Mouse (Mus musculus) bone marrow, adult 2 months (tissue): Measurements from ENCODE around the gene Vmn2r90. TPM values are rescaled to one million over a fixed set of nuclear protein-coding genes. Genes with fewer than 3 reads are reported as not detected.
"Not testable (repeated sequence)": the region's sequence is repeated elsewhere in the genome, so short reads cannot be mapped to it uniquely, and the experiment has no call there.

Experiments used
- H3K27ac ChIP-seq: fragments of 200-500 bp; 2 replicates; pipeline ENCODE4 v1.5.1; 2012; ENCODE audit warnings: low read depth, mild to moderate bottlenecking, control low read depth, inconsistent platforms, low read length; ENCODE audit not compliant: control insufficient read depth, poor library complexity, insufficient read depth
- H3K4me1 ChIP-seq: fragments of 200-500 bp; 2 replicates; pipeline ENCODE4 v1.6.1; 2011; ENCODE audit warnings: low read length; ENCODE audit not compliant: control insufficient read depth, insufficient read depth
- H3K4me3 ChIP-seq: fragments of 200-500 bp; replicated peaks from 2 replicates; pipeline ENCODE3; 2011; ENCODE audit warnings: mild to moderate bottlenecking, low read depth, low read length, control low read depth; ENCODE audit not compliant: control insufficient read depth
- CTCF ChIP-seq: fragments of 200-500 bp; IDR thresholded peaks from 2 replicates; pipeline ENCODE4 v1.5.1; 2011; ENCODE audit warnings: low read length, control low read depth; ENCODE audit not compliant: control insufficient read depth, insufficient read depth
- POLR2A ChIP-seq: fragments of 200-500 bp; IDR thresholded peaks from 2 replicates; pipeline ENCODE4 v1.6.1; 2011; ENCODE audit warnings: low read depth, mild to moderate bottlenecking, control low read depth, low read length, borderline replicate concordance; ENCODE audit not compliant: control insufficient read depth
- WGBS: fragments of 180-500 bp; shearing (Covaris S2); methylation state at CpG from one replicate; pipeline ENCODE4 v1.1.7; 2018; 5-methylcytosine and 5-hydroxymethylcytosine counted together
- polyA plus RNA-seq: library from polyadenylated mRNA; stranded (reverse); fragments of >200 nt; gene quantifications from 2 replicates; pipeline ENCODE4 v1.2.4, GENCODE M21; 2011; ENCODE audit warnings: low replicate concordance; ENCODE audit not compliant: missing spikeins, insufficient read depth, insufficient read length

Gene Vmn2r90
- not detected in 2 replicates for polyA plus RNA-seq

DNA sequence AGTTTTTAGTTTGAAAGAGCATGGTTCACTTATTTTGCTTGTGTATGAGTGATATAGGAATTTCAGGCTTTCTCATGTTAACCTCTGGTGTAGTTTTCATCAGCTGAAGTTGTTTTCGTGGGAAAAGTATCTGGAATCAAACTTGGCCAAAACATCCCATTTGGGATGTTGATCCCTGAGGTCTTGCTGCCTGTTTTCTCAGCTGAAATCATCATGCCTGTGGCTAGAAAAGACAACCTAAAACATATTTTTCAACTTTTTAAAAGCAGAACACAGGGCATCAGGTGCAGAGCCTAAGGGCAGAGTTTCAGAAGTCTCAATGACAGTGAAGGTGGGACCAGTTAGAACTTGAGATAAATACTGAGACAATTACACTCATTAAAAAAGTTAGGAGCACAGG, at the start of gene Vmn2r90:
TSS of gene Vmn2r90 (plus strand) at position 301 of the 400 bp plus-strand sequence.
- Histone ChIP-seq H3K27ac (no peak within 1 kb of the TSS), H3K4me1 (no peaks in the 10 kb centered on the region), H3K4me3 (no peak within 1 kb of the TSS)
- WGBS: 68% methylated on average over 1 of the region's 1 CpGs
- no peak for TF ChIP-seq CTCF
- no peak for TF ChIP-seq POLR2A

DNA sequence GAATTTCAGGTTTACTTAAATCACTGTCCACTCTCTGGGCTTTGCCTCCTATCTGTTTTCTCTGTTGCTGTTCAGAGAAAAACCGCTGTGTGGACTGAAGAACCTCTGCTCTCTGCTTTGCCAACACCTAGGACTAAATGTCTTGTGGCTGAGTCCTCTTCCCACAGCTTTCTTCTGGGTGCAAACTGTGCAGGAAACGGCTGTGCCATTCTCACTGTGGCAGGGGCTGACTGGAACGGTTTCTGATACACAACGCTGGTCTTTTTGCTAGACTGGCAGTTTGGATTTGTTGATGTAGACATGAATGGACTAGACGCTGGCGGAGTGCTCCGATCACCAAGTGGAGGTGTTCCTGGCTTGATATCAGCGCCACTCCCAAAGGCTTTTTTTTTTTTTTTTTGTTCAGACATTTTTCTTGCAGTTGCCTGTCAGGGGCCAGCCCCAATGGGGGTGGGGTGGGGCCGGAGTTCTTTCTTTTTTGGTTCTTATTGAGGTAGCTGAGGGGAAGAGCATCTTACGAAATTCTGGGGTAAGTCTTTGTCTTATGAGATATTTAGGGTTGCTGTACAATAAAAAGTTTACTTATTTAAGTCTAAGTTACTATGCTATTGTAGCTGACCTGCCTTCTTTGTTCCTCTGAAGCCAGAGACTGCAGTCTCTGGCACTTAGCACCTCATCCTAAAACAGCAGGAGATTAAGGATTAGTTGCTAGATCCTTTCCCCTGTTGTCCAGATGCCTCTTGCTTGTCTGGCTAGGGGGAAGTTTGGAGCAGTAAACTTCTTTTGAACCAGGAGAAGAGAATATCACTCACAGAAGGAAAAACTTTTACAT, 48.3 kb upstream of the Vmn2r90 start:
- WGBS: 3% methylated on average over 10 of the region's 10 CpGs

DNA sequence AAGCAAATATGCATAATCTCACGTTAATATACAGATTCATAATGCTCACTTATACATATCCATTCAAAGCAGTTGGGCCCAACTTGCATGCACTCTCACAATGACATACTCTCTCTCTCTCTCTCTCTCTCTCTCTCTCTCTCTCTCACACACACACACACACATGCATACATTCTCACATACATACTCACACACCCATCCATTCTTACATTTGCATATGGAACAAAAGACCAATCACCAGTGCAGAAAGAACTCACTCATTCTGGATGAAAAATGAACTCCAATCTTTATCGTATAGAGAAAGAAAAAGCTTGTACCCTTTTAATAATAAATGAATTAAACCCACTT, 47.7 kb upstream of the Vmn2r90 start:
- Histone ChIP-seq H3K27ac (no peak overlapping the region), H3K4me1 (no peaks in the 10 kb centered on the region), H3K4me3 (no peak overlapping the region)
- TF ChIP-seq CTCF (no peak), POLR2A (no peak)
- WGBS: 49% methylated on average over 2 of the region's 2 CpGs

More for the DNA sequence above, 48.3 kb upstream of the Vmn2r90 start:
- TF ChIP-seq CTCF: no peak
- TF ChIP-seq POLR2A: no peak
- H3K4me3 ChIP-seq: no peak overlapping the region
- H3K27ac ChIP-seq: no peak overlapping the region
- no peaks in the 10 kb centered on the region for H3K4me1 ChIP-seq

DNA sequence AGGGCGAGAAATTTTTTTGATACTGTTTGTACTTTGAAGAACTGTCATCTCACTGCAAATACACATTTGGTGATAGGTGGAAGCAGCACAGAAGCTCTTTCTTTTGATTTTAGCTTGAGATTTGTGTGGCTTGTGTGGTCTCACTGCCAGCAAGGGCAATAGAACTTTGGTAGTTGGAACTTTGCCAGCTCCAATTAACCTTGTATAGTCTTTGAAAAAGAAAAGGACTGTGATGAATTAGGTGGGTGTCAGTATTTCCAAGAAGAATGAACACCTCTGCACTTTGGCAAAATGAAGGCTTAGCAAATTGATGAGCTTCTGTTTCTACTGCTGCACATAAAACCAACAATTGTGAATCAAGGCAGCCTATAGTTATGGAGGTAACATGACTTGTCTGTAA, 24.8 kb upstream of the Vmn2r90 start:
- WGBS: 80% methylated on average over 1 of the region's 1 CpGs
- Histone ChIP-seq H3K4me3 (no peak overlapping the region), H3K27ac (no peak overlapping the region), H3K4me1 (no peaks in the 10 kb centered on the region)
- no peak for TF ChIP-seq CTCF
- TF ChIP-seq POLR2A: no peak

DNA sequence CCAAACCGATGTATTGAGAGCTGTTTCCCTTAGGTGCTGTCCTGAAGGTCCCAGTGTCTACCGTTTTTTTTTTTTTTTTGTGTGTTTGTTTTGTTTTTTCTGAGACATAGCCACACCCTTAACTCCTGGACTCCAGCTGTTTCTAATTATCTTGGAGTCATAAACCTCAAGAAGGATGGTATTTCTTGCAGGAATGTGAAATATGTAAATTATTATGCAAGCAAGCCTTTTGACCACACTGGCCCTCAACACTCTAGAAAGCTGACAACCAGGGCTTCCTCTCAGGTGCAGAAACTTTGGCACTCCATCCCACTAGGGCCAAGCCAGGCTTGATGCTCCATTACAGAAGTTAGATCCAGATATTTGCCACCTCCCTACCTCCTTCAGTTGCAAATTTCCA, 12.9 kb upstream of the Vmn2r90 start:
- no peak for TF ChIP-seq POLR2A
- 65% methylated on average over 2 of the region's 2 CpGs for WGBS
- no peak overlapping the region for H3K4me3 ChIP-seq

DNA sequence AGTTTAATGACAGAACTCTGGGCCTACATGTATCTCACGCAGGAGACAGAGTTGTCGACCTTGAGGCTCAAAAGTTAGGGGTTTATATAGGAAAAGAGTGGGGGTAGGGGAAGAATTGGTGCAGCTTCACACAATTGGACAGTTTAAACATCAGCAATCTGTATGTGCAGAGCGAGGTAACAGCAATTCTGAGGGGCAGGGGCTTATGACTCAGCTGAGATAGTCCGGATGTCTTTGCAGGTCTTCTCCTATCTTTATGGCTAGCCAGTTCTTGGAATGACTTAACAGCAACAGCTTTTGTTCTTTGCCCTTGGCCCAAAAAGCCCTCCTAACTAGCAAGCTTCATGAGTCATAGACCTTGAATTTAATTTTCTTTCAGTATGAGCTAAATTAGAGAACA, 28.8 kb downstream of the Vmn2r90 start:
- H3K27ac ChIP-seq, H3K4me3 ChIP-seq, H3K4me1 ChIP-seq: not testable (repeated sequence)
- WGBS: 76% methylated on average over 4 of the region's 4 CpGs

More for the DNA sequence above, 12.9 kb upstream of the Vmn2r90 start:
- Histone ChIP-seq H3K27ac (no peak overlapping the region), H3K4me1 (no peaks in the 10 kb centered on the region)

DNA sequence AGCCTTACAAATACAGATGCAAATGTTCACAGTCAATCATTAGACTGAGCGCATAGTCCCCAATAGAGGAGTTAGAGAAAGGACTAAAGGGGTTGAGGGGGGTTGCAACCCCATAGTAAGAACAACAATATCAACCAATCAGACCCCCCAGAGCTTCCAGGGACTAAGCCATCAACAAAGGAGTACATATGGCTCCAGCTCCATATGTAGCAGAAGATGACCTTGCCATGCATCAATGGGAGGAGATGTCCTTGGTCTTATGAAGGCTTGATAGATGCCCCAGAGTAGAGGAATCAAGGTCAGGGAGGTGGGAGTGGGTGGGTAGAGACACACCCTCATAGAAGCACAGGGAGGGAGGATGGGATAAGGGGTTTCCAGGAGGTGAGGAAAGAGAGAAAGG, 35.1 kb downstream of the Vmn2r90 start:
- TF ChIP-seq POLR2A: no peak
- no peak for TF ChIP-seq CTCF
- 84% methylated on average over 1 of the region's 1 CpGs for WGBS
- Histone ChIP-seq H3K27ac (no peak overlapping the region), H3K4me3 (no peak overlapping the region), H3K4me1 (no peaks in the 10 kb centered on the region)

DNA sequence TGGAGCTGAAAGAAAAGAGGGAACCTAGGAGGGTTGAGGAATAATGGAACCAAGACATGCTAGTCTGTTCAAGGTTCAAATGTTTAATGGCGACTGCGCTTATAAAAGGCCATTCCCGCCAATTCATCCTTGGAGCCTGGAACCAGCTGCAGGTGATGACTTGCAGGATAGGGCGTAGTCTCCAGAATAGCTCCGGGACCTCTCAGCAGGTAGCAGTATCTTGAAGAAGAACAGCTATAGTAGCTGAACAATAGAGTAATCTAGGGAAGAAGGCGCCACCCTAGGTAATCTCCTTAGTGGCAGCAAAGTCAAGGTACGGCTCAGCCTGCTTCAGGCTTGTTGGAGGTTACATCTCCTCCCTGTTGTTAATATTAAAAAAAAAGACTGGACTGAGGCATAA, 35.8 kb downstream of the Vmn2r90 start:
- H3K4me3 ChIP-seq, H3K27ac ChIP-seq, H3K4me1 ChIP-seq: not testable (repeated sequence)
- WGBS: 87% methylated on average over 7 of the region's 7 CpGs

DNA sequence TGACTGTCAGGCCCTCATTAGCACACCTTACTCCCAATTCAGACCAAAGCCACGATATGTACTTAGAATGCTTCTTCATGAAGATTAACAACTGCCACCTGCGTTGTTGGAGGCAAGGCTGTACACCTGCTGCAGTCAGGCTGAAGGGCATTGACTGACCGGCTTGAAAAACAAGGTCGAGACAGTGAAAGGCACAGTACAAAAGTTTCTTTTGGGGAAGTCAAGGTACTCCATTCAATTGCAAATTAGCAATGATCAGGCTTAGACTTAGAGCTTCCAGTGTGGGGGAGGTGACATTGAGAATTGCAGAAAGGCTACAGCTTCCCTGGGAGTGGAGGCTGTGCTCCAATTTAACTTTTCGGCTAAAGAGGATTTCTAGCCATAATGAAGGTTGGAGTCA, 36.4 kb downstream of the Vmn2r90 start:
- not testable (repeated sequence) for H3K27ac ChIP-seq, H3K4me3 ChIP-seq, H3K4me1 ChIP-seq
- 77% methylated on average over 5 of the region's 5 CpGs for WGBS

DNA sequence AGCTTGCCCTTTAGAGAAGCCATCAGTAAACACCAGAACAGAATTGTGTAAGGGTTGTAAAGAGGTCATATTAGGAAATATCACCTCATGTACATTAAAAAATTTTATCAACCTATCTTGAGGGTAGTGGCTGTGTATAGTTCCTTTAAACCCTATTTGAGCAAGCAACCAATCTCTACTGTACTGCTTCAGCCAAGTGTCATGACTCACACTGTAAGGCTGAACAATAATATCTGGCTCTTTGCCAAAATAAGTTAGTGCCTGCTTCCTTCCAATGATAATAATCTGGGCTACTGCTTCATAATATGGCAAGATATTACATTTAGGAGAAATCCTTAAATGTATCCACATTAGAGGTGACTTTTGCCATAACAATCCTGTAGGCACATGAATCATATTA, 38.0 kb downstream of the Vmn2r90 start:
- H3K4me3 ChIP-seq, H3K27ac ChIP-seq, H3K4me1 ChIP-seq: not testable (repeated sequence)

DNA sequence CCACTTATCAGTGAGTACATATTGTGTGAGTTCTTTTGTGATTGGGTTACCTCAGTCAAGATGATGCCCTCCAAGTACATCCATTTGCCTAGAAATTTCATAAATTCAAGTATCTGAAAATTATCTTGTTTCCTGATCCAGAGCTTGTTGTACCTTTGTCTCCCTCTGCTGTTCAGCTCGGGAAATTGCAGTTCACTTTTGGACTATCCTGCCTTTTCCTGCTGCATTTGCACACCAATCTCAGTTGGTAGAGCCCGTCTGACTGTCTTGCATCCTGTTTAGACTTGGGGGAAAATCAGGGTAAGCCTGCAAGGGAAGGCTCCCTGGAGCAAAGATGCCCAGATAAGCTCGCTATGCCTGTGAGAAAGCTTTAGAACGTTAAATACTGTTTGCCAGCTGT, 45.8 kb downstream of the Vmn2r90 start:
- 4% methylated on average over 4 of the region's 4 CpGs for WGBS

More for the DNA sequence above, 45.8 kb downstream of the Vmn2r90 start:
- not testable (repeated sequence) for H3K4me3 ChIP-seq, H3K27ac ChIP-seq, H3K4me1 ChIP-seq
